Mouse (Mus musculus): ENCODE results near the gene Tas2r143. TPM values are rescaled to one million over a fixed set of nuclear protein-coding genes. Genes with fewer than 3 reads are reported as not detected.

Tas2r143 gene
- total RNA-seq, 2 experiments from 2014 or later = 2.3 to 5.9 TPM

DNA sequence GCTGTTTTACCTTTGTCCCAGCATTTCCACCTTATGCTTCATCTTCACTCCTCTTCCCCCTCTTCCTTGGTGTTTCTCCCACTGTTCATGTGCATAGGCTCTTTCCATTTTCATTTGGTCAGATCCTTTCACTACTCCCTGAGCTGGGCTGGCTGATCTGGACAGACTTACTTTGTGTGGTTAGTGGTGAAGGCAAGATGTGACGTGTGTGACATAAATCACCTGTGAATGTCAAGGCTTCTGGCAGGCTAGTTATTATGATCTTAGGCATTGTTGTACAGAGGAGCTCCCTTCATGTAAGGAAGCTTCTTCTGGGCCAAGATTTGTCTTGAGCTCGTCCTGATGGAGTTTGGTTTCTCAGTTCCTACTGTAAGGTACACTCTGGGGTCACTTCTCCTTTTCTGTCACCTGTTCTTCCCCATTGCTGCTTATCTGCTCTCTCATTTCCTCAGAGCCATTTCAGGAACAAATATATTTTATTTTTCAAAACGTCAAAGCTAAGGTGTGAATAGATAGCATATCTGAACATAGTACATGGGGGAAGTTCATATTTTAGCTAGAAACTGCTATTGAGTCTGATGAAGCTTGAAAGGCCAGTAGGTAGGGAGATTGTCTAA lies 2.9 kb upstream of the Tas2r143 start:
- DNase-seq = peak; percentile 53 to 71

DNA sequence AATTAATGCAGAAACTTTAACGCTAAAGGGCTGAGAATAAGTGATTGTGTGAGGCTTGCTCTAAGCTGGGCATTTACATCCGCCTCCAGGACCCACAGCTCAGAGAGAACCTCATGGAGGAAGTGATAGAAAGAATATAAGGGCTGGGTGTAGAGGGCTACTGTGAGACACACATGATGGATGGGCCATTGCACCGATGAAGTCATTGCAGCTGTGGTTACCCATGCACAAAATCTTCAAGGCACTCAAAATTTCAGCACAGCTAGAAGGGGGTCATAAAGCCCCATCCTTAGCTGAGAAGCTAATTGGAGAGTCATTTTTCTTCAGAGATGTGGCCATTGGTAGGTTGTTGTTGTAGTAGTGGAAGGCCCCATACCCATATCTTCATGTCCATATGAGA lies 1.8 kb upstream of the Tas2r143 start:
- peak in 1 of 2 experiments; percentile 55 for DNase-seq

DNA sequence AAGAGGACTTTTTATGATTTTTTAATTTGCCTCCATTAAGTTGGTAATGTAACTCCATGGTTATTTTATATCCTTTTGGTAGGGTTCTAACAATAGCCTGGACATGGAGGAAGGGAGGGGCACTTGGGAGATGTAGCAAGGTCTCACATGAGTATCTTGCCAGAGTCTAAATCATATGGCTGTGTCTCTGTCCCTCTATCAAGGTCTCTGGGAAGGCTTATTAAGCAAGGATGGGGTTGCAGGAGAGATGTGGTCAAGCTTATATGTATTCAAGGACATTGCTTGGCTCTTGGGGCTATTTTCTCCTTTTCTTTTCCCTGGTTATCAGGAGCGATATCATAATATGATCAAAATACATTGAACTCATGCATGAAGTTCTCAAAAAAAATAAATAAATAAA lies 1.0 kb upstream of the Tas2r143 start:
- DNase-seq = no peak

DNA sequence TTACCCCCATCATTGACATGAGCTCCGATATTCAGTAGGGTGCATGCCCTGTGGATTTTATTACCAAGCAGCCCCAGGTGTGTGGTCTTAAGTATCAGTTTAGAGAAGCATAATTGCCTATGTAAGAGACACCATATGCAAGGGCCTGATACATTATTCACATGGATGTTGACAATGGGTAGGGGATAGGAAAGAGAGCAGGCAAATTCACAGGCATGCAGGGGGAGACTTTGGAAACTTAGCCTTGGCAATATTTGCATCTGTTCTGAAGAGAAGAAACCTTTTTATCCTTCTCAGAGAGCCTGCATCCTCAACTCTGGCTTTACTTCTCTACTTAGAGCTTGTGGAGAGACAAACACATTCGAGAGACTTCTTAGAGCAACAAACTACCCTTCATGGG lies 5.1 kb downstream of the Tas2r143 start, which contains the start of gene Tas2r135:
Gene Tas2r135, plus strand, starts transcription at position 301 of the 400 bp plus-strand sequence.
- DNase-seq = no peak

DNA sequence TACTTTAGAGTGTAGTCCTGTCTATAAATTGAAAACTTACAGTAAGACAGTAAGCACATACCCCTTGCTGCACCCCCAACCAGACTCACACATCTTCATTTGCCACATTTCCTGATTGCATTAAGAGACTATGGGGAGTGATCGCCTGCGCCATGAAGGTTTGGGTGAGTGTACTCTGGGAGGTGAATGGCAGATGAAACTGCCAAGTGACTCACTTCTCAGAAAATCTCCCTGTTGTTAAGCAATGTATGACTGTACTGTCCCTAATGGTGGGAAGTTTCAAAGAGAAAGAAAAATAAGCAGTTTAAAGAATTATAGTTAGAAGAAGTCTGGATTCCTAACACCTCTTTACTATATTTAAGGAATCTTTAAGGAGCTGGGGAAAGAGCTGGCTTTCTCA lies 19.4 kb downstream of the Tas2r143 start:
- DNase-seq = peak; percentile 23 to 38

DNA sequence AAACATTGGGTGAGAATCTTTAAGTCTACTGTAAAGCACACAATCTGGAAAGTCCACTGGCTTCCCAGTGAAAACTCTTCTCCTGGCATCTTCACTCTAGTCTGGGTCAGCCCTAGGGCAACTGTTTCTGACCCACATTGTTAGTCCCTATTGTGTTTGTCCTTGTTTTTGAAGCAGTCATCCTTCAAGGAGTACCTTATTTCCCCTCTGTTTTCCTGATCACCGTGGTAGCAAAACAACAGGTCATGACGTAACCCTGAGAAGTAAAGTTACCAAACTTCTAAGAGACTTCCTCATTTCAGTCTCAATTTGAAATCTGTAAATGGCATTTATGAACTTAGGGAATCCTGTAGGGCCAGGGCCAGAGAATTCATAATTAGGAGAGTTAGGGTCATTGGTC lies 21.4 kb downstream of the Tas2r143 start:
- no peak for DNase-seq

DNA sequence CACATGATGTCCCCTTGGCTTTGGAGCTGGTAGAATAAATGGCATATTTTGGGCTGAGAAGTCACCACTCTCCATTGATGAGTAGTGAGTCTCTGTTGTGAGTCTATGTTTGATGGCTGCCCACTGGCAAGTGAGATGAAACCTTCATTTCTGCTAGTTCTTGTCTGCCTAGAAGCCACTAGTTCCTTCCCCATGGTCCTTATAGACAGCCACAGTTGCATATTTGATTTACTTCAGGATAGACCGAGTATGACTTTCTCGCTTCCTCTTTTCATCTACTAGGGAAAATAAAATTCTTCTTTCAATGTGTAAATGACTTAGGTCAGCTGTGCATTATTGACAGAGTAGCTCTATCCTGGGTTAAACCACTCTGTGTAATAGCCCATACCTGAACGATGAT lies 24.4 kb downstream of the Tas2r143 start:
- DNase-seq = no peak

DNA sequence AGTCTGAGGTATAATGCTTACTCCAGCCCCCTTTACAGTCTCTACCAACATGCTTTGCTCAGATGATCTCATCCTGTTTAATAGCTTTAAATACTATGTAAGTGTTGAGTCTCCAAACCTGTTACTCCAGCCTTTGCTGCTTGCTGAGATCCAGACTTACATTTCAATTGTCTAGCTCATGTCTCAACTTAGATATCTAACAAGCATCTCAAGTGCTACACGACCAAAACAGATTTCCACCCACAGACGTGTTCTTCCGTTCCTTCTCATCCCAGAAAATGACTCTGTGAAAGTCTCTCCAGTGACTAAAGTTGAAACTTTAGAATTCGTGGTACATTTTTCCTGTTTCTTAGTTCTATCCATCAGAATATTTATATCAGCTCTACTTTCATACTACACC lies 26.3 kb downstream of the Tas2r143 start:
- DNase-seq = no peak

DNA sequence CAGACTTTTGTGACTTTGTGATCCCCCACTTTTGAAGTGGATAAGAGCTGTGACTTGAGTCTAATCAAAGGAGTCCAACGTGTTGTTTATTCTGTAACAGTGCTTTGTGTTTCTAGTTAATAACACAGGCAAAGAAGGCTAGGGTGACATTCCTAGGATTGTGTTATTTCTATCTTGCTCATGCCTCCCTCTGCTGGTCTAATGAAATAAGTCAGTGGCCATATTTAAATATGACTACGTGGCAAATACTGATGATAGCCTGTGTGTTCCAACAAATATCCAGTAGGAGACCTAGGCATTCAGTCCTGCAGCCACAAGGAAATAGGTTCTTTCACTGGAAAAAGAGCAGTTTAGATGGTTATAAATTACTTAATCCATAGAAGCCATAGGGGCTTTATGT lies 33.5 kb downstream of the Tas2r143 start:
- peak in 1 of 2 experiments; percentile 15 for DNase-seq

DNA sequence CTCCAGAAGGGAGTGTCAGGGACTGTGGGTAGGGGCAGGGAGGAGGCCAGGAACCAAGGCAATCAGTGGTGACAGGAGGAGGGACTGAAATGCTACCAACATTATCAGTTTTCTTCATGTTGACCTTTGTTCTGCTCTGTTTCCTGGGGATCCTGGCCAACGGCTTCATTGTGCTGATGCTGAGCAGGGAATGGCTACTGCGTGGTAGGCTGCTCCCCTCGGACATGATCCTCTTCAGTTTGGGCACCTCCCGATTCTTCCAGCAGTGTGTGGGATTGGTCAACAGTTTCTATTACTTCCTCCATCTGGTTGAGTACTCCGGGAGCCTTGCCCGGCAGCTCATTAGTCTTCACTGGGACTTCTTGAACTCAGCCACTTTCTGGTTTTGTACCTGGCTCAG lies 34.4 kb downstream of the Tas2r143 start, which contains the start of gene Tas2r126:
Gene Tas2r126, plus strand, starts transcription at position 90 of the 400 bp plus-strand sequence.
- DNase-seq = no peak

DNA sequence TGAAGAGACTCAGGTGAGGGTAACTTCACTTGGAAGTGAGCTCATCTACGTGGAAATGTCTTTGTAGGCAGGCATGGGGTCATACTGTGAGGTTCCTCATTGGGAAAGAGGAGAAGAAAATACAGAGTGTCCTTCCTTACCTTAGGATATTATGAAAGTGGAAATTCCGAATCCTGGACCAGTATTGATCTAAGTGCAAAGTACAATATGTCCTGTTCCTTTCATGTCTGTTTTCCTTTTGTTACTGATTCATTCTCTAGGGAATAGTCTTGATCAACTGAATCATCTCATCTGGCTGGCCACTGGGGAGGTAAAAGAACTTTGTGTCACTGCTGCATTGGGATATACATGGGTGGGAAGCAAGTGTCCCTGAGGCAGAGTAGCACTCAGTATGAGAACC lies 35.5 kb downstream of the Tas2r143 start:
- no peak for DNase-seq

DNA sequence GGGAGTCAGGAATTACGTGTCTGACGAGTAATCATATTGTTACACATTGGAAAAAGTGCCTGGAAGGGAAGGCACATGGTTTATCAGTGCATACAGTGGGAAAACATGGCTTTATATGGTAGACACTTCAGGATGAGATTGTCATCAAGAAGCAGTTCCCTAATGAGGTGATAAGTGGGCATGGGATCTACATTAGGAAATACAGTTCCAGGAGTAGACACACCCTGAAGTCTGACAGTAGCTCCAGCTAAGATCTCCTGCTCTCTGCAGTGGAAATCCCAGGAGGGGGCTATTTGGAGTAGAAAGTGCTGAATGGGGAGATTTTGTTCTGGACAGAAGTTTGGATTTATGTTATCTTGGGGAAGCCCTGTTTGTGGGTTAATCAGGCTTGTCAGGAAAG lies 41.4 kb downstream of the Tas2r143 start:
- DNase-seq = no peak

DNA sequence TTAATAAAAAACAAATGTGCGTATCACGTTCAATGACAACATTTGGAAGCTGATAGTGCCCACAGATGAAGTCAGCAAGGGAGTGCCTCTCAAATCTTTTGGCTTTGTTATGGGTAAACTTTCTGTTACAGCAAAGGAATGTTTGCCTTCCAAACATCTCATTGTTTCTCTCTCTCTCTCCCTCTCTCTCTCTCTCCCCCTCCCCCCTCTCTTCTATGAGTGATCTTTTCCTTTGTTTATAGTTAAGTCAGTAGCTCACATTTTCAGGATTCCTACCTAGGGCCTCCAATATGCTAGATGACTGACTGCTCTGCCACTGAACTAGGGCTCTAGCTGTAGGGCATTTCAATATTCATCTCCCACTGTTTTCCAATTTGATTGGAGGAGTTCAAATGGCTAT lies 44.5 kb downstream of the Tas2r143 start:
- DNase-seq = no peak

DNA sequence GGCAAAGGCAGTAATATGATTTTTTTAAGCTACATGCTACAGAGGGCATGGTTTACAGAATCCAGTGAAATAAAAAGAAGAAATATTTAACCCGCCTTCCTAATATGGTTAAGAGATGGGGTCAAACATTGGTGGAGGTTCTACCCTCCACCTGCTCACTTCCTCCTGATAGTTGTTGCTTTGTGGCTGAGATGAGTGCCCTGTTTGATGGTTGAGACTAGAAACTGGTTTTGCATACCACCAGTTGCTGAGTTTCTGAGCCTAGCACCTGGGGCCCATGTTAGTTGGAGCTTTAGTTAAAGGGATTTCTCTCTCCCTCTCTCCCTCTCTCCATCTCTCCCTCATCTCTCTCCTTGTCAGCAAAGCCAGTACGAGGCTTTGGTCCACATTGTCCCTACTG lies 47.3 kb downstream of the Tas2r143 start:
- no peak for DNase-seq

Other genes starting within 250 kb of the Tas2r143 start
- gene Tas2r144, start 184.9 kb upstream of the Tas2r143 start, total RNA-seq (2021) = not detected
- gene Gstk1, start 154.3 kb upstream of the Tas2r143 start, total RNA-seq (2021) = 100 to 1,000 TPM in 1 of 2 experiments, 10 to 100 TPM in 1; 71.9 to 345 TPM
- gene Tmem139, start 138.3 kb upstream of the Tas2r143 start, total RNA-seq (2021) = 1 to 10 TPM in 1 of 2 experiments, not detected in 1; 2.4 TPM
- gene Casp2, start 135.3 kb upstream of the Tas2r143 start, total RNA-seq (2021) = 10 to 100 TPM; 17.8 to 20.6 TPM
- gene Clcn1, start 113.6 kb upstream of the Tas2r143 start, total RNA-seq (2021) = under 1 TPM in 1 of 2 experiments, not detected in 1; 0.20 TPM
- under 1 TPM; 0.23 to 0.60 TPM for gene Fam131b, start 75.6 kb upstream of the Tas2r143 start, total RNA-seq (2021)
- 100 to 1,000 TPM; 107 to 144 TPM for gene Zyx, start 50.6 kb upstream of the Tas2r143 start, total RNA-seq (2021)
- under 1 TPM; 0.46 to 0.49 TPM for gene Epha1, start 27.0 kb upstream of the Tas2r143 start, total RNA-seq (2021)
- gene Tas2r135, start 5.2 kb downstream of the Tas2r143 start, total RNA-seq (2021) = 1 to 10 TPM; 1.3 to 6.4 TPM
- gene Tas2r126, start 34.3 kb downstream of the Tas2r143 start, total RNA-seq (2021) = 1 to 10 TPM in 1 of 2 experiments, not detected in 1; 3.7 TPM
- not detected for gene Olfr458, start 65.0 kb downstream of the Tas2r143 start, total RNA-seq (2021)
- gene Olfr457, start 76.1 kb downstream of the Tas2r143 start, total RNA-seq (2021) = not detected
- gene Olfr456, start 87.0 kb downstream of the Tas2r143 start, total RNA-seq (2021) = not detected
- gene Olfr455, start 147.3 kb downstream of the Tas2r143 start, total RNA-seq (2021) = not detected
- gene Tcaf3, start 197.5 kb downstream of the Tas2r143 start, total RNA-seq (2021) = not detected
- 10 to 100 TPM in 1 of 2 experiments, 1 to 10 TPM in 1; 9.4 to 13.7 TPM for gene Tcaf2, start 245.0 kb downstream of the Tas2r143 start, total RNA-seq (2021)

All from adrenal gland, postnatal 36 days (tissue).